Mouse (Mus musculus) left cerebral cortex, postnatal 36 days (tissue): ENCODE measurements at regions not wholly inside any gene's neighbourhood (a gene's known extent, or its start where the extent isn't known, plus 50 kb on each side); places are given as distances from the start of the nearest gene placed in this dataset.
"Not testable (repeated sequence)": the region's sequence is repeated elsewhere in the genome, so short reads cannot be mapped to it uniquely, and the experiment has no call there.

ENCODE experiments used
- DNase-seq, 2 experiments: peaks; one replicate each; pipeline ENCODE4 v3.0.0; 2021 to 2022; ENCODE audit warnings: low spot score in 2 of 2, mixed read lengths in 1 of 2
- intact Hi-C: fragments of 180-260 bp; cut with DNase I; formaldehyde crosslinking; loops from one replicate; pipeline ENCODE4 v1.15.1; 2025

- no peak for DNase-seq
- intact Hi-C loops, result no loop called here
These were observed 145.0 kb upstream of the Kiz start for GRCm38 (mm10) chr2:146710676-146711075.

DNA sequence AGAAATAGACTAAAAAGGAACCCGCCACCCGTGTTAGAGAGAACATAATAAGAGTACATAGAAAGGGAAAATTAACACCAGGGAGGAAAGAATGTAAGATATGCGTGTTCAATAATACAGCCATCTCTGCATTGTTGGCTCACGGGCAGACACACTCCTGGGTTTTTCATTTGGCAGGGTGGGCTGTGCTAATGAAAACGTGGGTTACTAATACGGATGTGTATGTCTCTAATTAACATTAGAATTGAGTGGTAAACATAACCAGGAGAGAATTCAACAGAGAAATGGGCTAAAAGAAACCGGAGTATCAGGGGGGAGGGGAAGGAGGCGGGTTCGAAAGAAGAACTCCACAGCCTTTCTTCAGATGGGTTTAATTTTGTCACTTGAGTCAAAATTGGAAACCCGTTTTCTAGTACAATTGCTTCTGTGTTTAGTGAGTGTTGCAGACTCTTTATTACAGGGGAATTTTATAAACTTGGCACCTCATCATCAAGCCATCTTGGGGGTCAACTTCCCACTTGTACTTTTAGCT lies 134.4 kb upstream of the Kiz start:
- intact Hi-C loops, result loop anchor here (5.0 kb wide), 1 partner anchor 116 kb away; no protein-coding TSS in a partner anchor
- DNase-seq, result no peak

GRCm38 (mm10) chr2:146722351-146723025 lies 133.2 kb upstream of the Kiz start:
- DNase-seq, result no peak
- intact Hi-C loops, result loop anchor here (5.0 kb wide), 1 partner anchor 115 kb away; no protein-coding TSS in a partner anchor

DNA sequence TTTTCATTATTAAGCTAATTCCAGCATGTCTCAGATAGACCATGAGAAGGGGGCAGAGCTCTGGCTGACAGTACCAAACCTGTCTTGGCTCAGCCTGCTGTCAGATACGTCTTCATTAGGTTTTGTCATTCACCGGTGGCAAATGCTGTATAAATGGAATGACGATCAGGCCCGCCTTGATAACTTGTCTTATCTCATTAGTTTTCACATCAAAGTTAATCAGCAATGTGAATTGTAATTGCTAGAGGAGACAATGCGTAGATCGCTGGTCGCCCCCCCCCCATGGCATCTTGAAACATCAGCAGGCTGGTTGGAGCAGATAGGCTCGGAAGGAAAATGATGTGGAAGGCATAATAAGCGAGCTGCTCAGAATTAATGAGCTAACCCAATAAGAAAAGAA lies 132.5 kb upstream of the Kiz start:
- DNase-seq, result no peak
- intact Hi-C loops, result loop anchor here (5.0 kb wide), 1 partner anchor 114 kb away; no protein-coding TSS in a partner anchor

- DNase-seq, result no peak
- intact Hi-C loops, result loop anchor here (5.0 kb wide), 1 partner anchor 114 kb away; no protein-coding TSS in a partner anchor
These were observed 132.0 kb upstream of the Kiz start for GRCm38 (mm10) chr2:146723671-146724070.

DNA sequence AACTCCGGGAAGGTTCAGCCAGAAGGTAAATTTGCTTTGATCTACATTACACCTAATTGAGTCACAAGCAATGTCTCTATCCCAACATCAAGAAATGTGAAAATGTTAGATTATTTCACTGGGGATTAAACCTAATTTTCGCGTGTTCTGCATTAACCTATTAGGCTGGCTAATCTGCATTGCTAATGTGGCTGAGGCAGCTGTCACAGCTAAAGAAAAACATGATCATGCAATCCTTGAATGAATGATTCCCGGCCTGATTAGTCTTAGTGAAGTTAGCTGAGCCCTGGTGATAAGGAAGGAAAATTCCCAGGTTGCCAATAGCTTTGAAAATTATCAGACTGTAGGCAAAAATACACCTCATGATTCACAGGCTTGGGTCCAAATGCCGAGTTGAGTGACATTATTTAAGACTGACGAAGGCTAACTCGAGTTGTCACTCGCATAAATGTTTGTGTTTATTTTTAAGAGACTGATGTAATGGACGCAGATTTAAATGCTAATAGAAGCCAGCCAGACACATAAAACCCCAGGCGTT lies 131.5 kb upstream of the Kiz start:
- DNase-seq, result no peak
- intact Hi-C loops, result loop anchor here (5.0 kb wide), 1 partner anchor 113 kb away; no protein-coding TSS in a partner anchor

GRCm38 (mm10) chr2:146724924-146725555 lies 130.6 kb upstream of the Kiz start:
- intact Hi-C loops, result loop anchor here (5.0 kb wide), 1 partner anchor 112 kb away; no protein-coding TSS in a partner anchor

GRCm38 (mm10) chr2:146728693-146729092 lies 127.0 kb upstream of the Kiz start:
- DNase-seq, result no peak
- intact Hi-C loops, result no loop called here

More at GRCm38 (mm10) chr2:146724924-146725555, 130.6 kb upstream of the Kiz start:
- DNase-seq, result no peak

- intact Hi-C loops, result no loop called here
- DNase-seq, result no peak
These were observed 124.6 kb upstream of the Kiz start for GRCm38 (mm10) chr2:146731081-146731480.

GRCm38 (mm10) chr2:146732891-146733290 lies 122.8 kb upstream of the Kiz start:
- intact Hi-C loops, DNase-seq: not testable (repeated sequence)

- intact Hi-C loops, result no loop called here
- no peak for DNase-seq
These were observed 111.3 kb upstream of the Kiz start for GRCm38 (mm10) chr2:146744396-146744795.

GRCm38 (mm10) chr2:146745012-146745682 lies 110.5 kb upstream of the Kiz start:
- no peak for DNase-seq
- intact Hi-C loops, result no loop called here

DNA sequence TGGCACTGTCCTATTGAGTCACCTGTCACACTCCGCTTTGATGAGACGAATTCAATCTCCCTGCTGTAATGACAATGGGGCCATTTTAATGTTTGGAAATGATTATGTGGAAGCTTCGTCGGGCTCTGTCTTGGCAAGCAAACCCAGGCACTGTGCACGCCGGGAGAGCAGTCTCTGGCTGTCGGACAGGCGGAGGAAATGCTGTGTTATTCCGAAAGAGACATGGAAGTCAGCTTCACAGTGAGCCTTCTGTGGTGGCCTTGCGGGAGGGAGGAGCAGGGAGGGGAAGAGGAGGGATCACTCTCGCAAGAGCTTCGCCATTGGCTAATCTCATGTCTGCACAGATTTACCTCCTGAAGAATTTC lies 110.0 kb upstream of the Kiz start:
- intact Hi-C loops, result no loop called here
- DNase-seq, result peak; percentile 42 to 49

GRCm38 (mm10) chr2:146753988-146754387 lies 101.7 kb upstream of the Kiz start:
- no peak for DNase-seq
- intact Hi-C loops, result no loop called here

DNA sequence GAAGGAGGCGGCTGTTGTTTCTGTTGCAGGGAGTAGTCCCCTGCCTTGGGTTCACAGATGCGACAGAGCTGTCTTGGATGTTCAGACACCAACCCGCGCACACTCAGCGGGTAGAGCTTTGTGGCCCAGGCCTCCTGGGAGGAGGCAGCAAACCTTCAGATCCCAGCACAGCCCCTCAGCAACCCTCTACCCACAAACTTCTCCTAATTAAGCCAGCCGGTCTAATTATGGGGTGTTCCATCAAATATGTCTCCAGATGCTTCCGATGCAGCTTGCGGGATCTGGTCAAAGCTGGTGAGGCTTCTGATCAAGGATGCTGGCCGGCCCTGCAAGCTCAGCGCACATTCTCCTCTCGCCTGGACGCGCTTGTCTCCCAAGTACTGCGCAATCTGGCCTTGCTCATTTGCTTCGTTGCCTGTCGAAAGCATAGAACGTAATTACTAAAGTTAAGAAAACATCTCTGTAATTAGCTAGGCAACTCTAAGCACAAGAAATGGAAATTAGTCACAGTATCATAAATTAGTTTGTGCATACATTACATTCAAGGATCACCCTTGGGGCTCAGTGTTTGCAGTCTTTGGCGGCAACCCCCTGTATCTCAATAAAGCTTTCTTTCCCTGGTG lies 92.0 kb upstream of the Kiz start:
- DNase-seq, result no peak
- intact Hi-C loops, result no loop called here

DNA sequence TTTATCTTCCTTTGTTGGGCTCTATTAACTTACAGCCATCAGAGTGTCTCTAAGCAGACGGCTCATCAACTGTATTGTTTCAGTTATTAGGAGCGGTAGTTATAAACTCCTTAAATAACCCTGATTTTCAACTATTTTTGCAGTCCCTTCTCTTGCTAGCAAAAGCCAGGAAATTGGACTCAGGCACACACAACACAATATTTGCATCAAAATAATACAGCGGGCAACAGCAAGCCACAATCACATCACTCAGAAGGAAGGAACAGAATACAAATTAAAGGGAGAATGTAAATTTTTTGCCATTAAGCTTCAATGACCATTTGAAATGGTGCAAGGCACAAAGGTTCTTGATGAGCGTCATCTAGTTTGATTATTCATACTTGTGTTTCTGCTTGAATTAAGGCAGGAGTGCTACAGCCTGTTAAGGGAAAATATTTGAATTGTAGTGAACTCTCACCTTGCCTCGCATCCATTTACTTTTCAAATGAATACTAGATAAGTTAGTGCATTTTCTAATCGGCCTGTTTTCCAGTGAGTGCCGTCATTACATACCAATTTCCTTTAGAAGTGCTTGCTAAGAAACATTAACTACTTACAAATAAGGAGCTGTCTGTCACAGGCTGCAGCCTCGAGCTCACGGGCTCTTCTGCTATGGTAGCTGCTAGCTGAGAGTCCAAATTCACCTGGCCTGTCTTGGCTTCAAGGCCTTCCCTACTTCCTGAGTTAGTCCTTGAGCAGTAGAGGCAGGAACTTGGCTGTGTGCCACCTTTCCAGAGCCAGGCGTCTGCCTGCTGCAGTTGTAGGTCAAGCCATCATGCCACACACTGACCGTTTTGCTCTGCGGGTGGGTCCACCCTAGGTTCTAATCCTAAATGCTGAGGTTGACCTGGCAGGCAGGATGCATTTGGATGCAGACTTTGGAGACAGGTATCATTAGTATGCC lies 91.1 kb upstream of the Kiz start:
- no peak for DNase-seq
- intact Hi-C loops, result no loop called here

- intact Hi-C loops, result no loop called here
- no peak for DNase-seq
These were observed 80.8 kb upstream of the Kiz start for GRCm38 (mm10) chr2:146774876-146775275.

GRCm38 (mm10) chr2:146787132-146787810 lies 68.4 kb upstream of the Kiz start:
- intact Hi-C loops, result no loop called here
- no peak for DNase-seq
